Mouse (Mus musculus) heart, adult 9 months (tissue): ENCODE measurements at regions not wholly inside any gene's neighbourhood (a gene's known extent, or its start where the extent isn't known, plus 50 kb on each side); places are given as distances from the start of the nearest gene placed in this dataset.

Experiments used
- DNase-seq, 2 experiments: peaks; one replicate each; pipeline ENCODE4 v3.0.0; 2022; ENCODE audit warnings: low spot score in 2 of 2

GRCm38 (mm10) chr16:65916831-65917230, 101.8 kb downstream of the Vgll3 start:
- no peak for DNase-seq

DNA sequence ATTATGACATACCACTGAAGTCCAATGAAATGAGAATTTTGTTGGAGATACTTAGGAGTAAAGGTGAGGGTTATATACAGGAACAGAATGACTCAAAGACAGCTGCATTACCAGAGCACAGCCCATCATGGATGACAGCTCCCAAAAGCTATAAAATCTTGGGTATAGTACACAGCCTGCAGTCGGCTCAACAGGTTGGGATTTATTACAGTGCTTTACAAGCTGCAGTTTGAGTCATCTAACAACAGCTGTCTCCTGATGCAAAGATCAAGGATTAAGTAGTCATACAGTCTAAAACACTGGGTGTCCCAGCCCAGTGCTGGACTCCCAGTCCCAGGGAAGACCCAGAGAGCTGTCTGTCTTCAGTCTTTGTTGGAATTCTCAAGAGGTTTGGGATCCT, 110.9 kb downstream of the Vgll3 start:
- DNase-seq, result no peak

DNA sequence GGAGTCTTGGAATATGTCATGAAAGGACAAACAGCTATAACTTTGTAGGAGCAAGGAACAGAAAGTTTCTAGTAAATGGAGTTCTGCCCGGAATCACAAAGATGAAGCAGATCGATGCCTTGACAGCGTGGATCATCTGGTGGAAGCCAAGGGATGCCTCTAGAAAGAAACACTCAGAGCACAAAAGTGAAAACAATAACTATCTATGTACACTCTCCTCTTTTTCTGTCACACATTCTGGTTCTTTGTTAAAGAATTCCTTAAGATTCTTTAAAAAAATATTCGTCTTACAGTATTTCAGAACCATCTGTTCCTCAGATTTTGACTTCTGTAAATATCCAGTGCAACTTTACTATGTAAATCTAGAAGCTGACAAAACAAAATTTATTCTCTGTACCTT, 148.8 kb downstream of the Vgll3 start:
- no peak for DNase-seq

GRCm38 (mm10) chr16:65964260-65964659, 149.2 kb downstream of the Vgll3 start:
- no peak for DNase-seq

DNA sequence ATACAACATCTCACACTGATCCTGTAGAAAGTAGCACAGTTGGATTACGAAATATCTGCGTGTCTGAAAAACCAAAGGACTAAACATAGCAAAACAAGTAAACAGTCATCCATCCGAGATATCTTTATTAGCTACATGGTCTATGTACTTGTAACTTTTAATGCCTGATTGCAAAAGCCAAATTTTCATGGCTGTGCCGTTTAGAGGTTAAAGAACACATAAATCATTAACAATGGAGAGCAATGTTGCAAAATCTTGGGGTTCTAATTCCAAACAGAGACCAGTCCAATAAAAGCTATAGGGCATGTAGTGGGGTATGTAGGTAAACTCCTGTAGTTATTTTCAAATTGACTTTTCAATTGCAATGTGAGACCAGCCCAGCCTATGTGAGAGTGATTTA, 162.0 kb downstream of the Vgll3 start:
- DNase-seq, result no peak

DNA sequence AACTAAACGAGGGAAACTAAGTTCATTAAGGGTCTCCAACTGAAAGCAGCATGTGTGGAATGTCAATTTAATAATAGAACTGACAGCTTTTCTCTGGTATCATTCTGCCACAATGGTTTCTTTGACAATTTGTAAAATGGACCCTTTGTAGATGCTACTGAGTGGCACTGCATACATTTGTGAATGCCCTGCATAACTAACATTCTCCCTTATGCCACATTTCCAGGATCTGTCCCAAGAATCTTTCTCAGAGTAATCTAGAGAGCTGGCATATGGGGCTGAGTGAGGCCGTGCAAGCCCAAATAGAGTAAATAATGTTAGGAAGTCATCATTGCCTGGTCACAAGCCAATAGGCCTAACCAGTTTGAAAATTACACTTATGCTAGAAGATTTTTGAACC, 172.1 kb downstream of the Vgll3 start:
- DNase-seq, result no peak

- DNase-seq, result no peak
Observed at GRCm38 (mm10) chr16:65999343-65999742, 184.3 kb downstream of the Vgll3 start.

DNA sequence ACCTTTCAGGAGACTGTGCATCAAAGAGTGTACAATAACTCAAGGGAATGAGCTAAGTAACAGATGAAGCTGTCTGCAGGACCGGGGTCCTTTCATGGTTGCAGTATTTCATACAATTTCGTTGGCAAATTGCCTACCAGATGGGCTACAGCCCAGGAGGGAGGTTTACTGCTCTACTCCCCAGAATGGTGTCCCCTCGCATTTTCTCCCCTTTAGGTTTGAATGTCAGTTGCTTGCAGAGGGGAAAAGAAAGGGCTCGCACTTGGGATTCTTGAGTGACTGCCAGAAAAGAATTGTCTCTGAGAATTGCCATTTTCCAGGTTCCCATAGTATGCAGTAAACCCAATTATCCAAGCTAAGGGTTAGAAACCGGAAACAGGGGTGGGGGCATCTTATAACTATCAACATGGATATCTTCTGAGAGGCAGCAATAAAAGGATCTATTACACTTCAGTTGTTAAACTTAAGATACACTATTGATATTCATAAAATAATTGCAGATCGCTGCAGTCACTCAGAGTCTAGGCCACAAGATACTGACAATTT, 185.7 kb downstream of the Vgll3 start:
- DNase-seq, result no peak

GRCm38 (mm10) chr16:66004689-66005088, 189.6 kb downstream of the Vgll3 start:
- DNase-seq, result no peak

GRCm38 (mm10) chr16:66005954-66006580, 191.0 kb downstream of the Vgll3 start:
- peak in 1 of 2 experiments; percentile 6 for DNase-seq

GRCm38 (mm10) chr16:66013608-66014007, 198.6 kb downstream of the Vgll3 start:
- no peak for DNase-seq

DNA sequence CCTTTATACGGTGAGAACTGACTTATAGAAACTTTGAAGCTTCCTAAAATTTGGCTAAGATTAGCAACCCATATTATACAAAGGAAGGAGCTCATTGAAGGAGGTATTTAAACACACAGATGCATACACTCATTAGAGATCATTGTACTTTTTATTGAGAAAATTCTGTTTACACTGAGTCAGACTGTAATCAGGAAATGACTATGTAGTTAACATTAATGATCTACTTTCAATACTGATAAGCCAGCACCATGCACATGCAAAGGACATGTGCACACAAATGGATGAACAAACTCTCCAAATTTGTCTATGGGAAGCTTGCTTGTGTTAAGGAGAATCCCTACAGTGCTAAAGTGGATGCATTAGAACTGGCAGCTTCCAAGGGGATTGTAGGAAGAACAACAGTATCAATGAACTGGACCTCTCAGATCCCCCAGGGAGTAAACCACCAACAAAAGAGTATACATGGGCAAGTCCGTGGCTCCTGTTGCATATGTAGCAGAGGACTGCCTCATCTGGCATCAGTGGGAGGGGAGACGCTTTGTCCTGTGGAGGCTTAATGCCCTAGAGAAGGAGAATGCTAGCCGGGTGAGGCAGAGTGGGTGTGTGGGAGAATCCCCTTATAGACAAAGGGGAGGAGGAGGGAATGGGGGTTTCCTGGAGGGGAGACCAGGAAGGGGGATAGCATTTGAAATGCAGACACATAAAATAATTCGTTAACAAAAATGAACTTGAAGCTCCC, 200.0 kb downstream of the Vgll3 start:
- DNase-seq, result no peak

DNA sequence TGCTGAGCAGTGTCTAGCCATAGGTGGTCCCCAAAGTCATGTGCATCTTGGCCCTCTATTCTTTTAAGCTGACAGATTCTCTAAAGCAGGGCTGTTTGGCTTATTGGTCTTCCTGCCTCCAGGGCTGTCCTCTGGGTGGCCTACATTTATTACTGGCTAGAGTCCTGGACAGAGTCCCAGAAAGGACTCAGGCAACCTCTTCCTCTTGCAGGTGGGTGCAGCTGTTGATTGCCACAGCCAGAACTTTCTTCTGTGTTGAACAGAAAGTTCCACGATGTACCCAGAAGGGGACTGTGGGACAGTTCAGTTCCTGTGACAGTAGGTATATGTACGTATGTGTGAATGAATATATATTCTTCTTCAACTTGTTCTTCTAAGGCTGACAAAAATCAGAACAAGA, 202.0 kb downstream of the Vgll3 start:
- peak; percentile 8 to 17 for DNase-seq

DNA sequence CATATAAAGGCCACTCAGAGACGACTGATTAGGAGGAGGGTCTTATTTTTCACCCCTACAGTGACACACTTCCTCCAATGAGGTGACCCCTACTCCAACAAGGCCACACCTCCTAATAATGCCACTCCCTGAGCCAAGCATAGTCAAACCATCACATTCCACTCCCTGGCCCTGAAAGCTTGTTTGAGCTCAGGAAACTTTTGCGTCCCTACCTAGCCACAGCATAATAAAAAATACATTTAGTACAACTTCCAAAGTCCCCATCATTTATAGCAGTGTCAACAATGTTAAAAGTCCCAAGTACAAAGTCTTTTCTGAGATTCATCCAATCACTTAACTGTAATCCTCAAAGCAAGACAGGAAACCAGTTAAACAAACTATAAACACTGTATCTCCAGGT, 208.3 kb downstream of the Vgll3 start:
- no peak for DNase-seq
